Mouse (Mus musculus): ENCODE data around the gene Ints6.

DNA sequence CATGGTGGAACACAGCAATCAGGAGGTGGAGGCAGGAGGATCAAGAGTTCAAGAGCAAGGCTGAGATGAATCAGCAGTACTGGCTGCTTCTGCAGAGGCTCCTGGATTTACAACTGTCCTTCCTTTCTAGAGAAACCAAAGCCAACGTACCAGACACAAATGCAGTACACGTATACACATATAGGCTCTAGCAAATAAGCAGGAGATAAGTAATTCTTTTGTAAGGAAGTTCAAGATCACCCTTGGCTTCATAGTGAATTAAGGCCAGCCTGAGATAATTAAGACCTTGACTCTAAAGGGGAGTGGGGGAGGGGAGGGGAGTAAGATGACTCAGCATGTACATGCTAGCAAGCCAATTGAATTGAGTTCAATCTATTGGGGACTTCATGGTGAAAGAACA is 9.5 kb downstream of the Ints6 start:
- TF ChIP-seq EP300 (IDR thresholded peaks at IDR 0.05; ENCODE audit: insufficient read depth, low read depth, low read length), result no peak
- TF ChIP-seq CTCF (IDR thresholded peaks at IDR 0.05), result no peak
- no peak for TF ChIP-seq POLR2A (IDR thresholded peaks at IDR 0.05; ENCODE audit: insufficient read depth, low read depth, low read length)
